Mouse (Mus musculus): ENCODE data around the gene Ror1. TPM values are rescaled to one million over a fixed set of nuclear protein-coding genes. Genes with fewer than 3 reads are reported as not detected.

Gene Ror1
- polyA plus RNA-seq, 1 experiment from 2014 or later: 1.6 TPM

- no peaks in the 10 kb centered on the region for H3K27me3 ChIP-seq
- ATAC-seq (ENCODE audit: low FRiP score, low read depth): no peak
- H3K9me3 ChIP-seq: no peaks in the 10 kb centered on the region
- no peaks in the 10 kb centered on the region for H3K36me3 ChIP-seq
- no peaks in the 10 kb centered on the region for H3K4me1 ChIP-seq (replicated peaks)
- WGBS: 89% methylated on average over 6 of the region's 6 CpGs
- no peak overlapping the region for H3K4me3 ChIP-seq
- H3K27ac ChIP-seq (replicated peaks): no peak overlapping the region
- H3K4me2 ChIP-seq: no peak overlapping the region
- no peak overlapping the region for H3K9ac ChIP-seq
Measured at GRCm38 (mm10) chr4:100391021-100391420, 295.4 kb downstream of the Ror1 start.

GRCm38 (mm10) chr4:100393374-100394061 lies 297.9 kb downstream of the Ror1 start:
- H3K36me3 ChIP-seq: no peaks in the 10 kb centered on the region
- no peak overlapping the region for H3K27ac ChIP-seq (replicated peaks)
- no peak overlapping the region for H3K9ac ChIP-seq
- no peak overlapping the region for H3K4me2 ChIP-seq
- no peak overlapping the region for H3K4me3 ChIP-seq
- no peaks in the 10 kb centered on the region for H3K27me3 ChIP-seq
- WGBS: 82% methylated on average over 12 of the region's 12 CpGs
- ATAC-seq (ENCODE audit: low FRiP score, low read depth): no peak
- no peaks in the 10 kb centered on the region for H3K4me1 ChIP-seq (replicated peaks)
- no peaks in the 10 kb centered on the region for H3K9me3 ChIP-seq

- no peaks in the 10 kb centered on the region for H3K27me3 ChIP-seq
- H3K9ac ChIP-seq: no peak overlapping the region
- H3K4me2 ChIP-seq: no peak overlapping the region
- no peaks in the 10 kb centered on the region for H3K9me3 ChIP-seq
- H3K36me3 ChIP-seq: no peaks in the 10 kb centered on the region
- 93% methylated on average over 4 of the region's 4 CpGs for WGBS
- no peak overlapping the region for H3K27ac ChIP-seq (replicated peaks)
- no peaks in the 10 kb centered on the region for H3K4me1 ChIP-seq (replicated peaks)
- H3K4me3 ChIP-seq: no peak overlapping the region
- ATAC-seq (ENCODE audit: low FRiP score, low read depth): no peak
Measured at GRCm38 (mm10) chr4:100395407-100395806, 299.8 kb downstream of the Ror1 start.

- H3K27me3 ChIP-seq: no peaks in the 10 kb centered on the region
- H3K9me3 ChIP-seq: no peaks in the 10 kb centered on the region
- 84% methylated on average over 3 of the region's 3 CpGs for WGBS
- no peak overlapping the region for H3K27ac ChIP-seq (replicated peaks)
- H3K36me3 ChIP-seq: no peaks in the 10 kb centered on the region
- no peak overlapping the region for H3K4me2 ChIP-seq
- H3K4me3 ChIP-seq: no peak overlapping the region
- no peaks in the 10 kb centered on the region for H3K4me1 ChIP-seq (replicated peaks)
- ATAC-seq (ENCODE audit: low FRiP score, low read depth): no peak
- H3K9ac ChIP-seq: no peak overlapping the region
Measured at GRCm38 (mm10) chr4:100398079-100398478, 302.5 kb downstream of the Ror1 start.

GRCm38 (mm10) chr4:100401078-100401477 lies 305.5 kb downstream of the Ror1 start:
- Histone ChIP-seq H3K9me3 (no peaks in the 10 kb centered on the region), H3K27ac (replicated peaks) (no peak overlapping the region), H3K4me1 (replicated peaks) (no peaks in the 10 kb centered on the region), H3K4me2 (no peak overlapping the region), H3K9ac (no peak overlapping the region), H3K27me3 (no peaks in the 10 kb centered on the region), H3K4me3 (no peak overlapping the region), H3K36me3 (no peaks in the 10 kb centered on the region)
- 76% methylated on average over 3 of the region's 3 CpGs for WGBS
- ATAC-seq (ENCODE audit: low FRiP score, low read depth): no peak

GRCm38 (mm10) chr4:100401581-100402470 lies 306.2 kb downstream of the Ror1 start:
- WGBS: 88% methylated on average over 14 of the region's 14 CpGs
- Histone ChIP-seq H3K36me3 (no peaks in the 10 kb centered on the region), H3K4me2 (no peak overlapping the region), H3K9ac (no peak overlapping the region), H3K27me3 (no peaks in the 10 kb centered on the region), H3K27ac (replicated peaks) (no peak overlapping the region), H3K9me3 (no peaks in the 10 kb centered on the region), H3K4me3 (no peak overlapping the region), H3K4me1 (replicated peaks) (no peaks in the 10 kb centered on the region)
- no peak for ATAC-seq (ENCODE audit: low FRiP score, low read depth)

GRCm38 (mm10) chr4:100407261-100407874 lies 311.8 kb downstream of the Ror1 start:
- 32% methylated on average over 9 of the region's 9 CpGs for WGBS
- 0 out of 2 replicates have a peak, but pooled peaks have one; percentile 27 for ATAC-seq (ENCODE audit: low FRiP score, low read depth)
- H3K27me3 ChIP-seq: no peaks in the 10 kb centered on the region
- no peak overlapping the region for H3K4me3 ChIP-seq
- no peak overlapping the region for H3K9ac ChIP-seq
- no peak overlapping the region for H3K4me2 ChIP-seq
- H3K9me3 ChIP-seq: no peaks in the 10 kb centered on the region
- H3K27ac ChIP-seq (replicated peaks): no peak overlapping the region
- no peaks in the 10 kb centered on the region for H3K36me3 ChIP-seq
- H3K4me1 ChIP-seq (replicated peaks): peaks cover 8% of the 10 kb centered on the region; the same call in 1 of the 2 replicates

- Histone ChIP-seq H3K9me3 (no peaks in the 10 kb centered on the region), H3K27ac (replicated peaks) (no peak overlapping the region), H3K4me1 (replicated peaks) (peaks cover 10% of the 10 kb centered on the region; the same call in 1 of the 2 replicates), H3K36me3 (no peaks in the 10 kb centered on the region), H3K4me2 (no peak overlapping the region), H3K4me3 (no peak overlapping the region), H3K9ac (no peak overlapping the region), H3K27me3 (no peaks in the 10 kb centered on the region)
- no peak for ATAC-seq (ENCODE audit: low FRiP score, low read depth)
- WGBS: 77% methylated on average over 8 of the region's 8 CpGs
Measured at GRCm38 (mm10) chr4:100409521-100409920, 313.9 kb downstream of the Ror1 start.

- peak; percentile 65; the same call in 1 of the 2 replicates for ATAC-seq (ENCODE audit: low FRiP score, low read depth)
- no peaks in the 10 kb centered on the region for H3K27me3 ChIP-seq
- no peak overlapping the region for H3K9ac ChIP-seq
- peaks cover 10% of the 10 kb centered on the region; the same call in 1 of the 2 replicates for H3K4me1 ChIP-seq (replicated peaks)
- no peak overlapping the region for H3K4me3 ChIP-seq
- no peak overlapping the region for H3K4me2 ChIP-seq
- H3K9me3 ChIP-seq: no peaks in the 10 kb centered on the region
- 30% methylated on average over 13 of the region's 13 CpGs for WGBS
- H3K36me3 ChIP-seq: no peaks in the 10 kb centered on the region
- H3K27ac ChIP-seq (replicated peaks): 0 out of 2 replicates have a peak overlapping the region, but pooled peaks have one; percentile 25
Measured at GRCm38 (mm10) chr4:100411841-100412539, 316.4 kb downstream of the Ror1 start.

- Histone ChIP-seq H3K36me3 (no peaks in the 10 kb centered on the region), H3K27ac (replicated peaks) (no peak overlapping the region), H3K27me3 (no peaks in the 10 kb centered on the region), H3K4me1 (replicated peaks) (peaks cover 6% of the 10 kb centered on the region; the same call in 1 of the 2 replicates), H3K4me3 (no peak overlapping the region), H3K9ac (no peak overlapping the region), H3K9me3 (no peaks in the 10 kb centered on the region), H3K4me2 (no peak overlapping the region)
- WGBS: 11% methylated on average over 3 of the region's 3 CpGs
- no peak for ATAC-seq (ENCODE audit: low FRiP score, low read depth)
Measured at GRCm38 (mm10) chr4:100422756-100423155, 327.2 kb downstream of the Ror1 start.

GRCm38 (mm10) chr4:100426101-100426500 lies 330.5 kb downstream of the Ror1 start:
- peaks cover 6% of the 10 kb centered on the region; the same call in 1 of the 2 replicates for H3K4me1 ChIP-seq (replicated peaks)
- H3K36me3 ChIP-seq: no peaks in the 10 kb centered on the region
- H3K4me3 ChIP-seq: no peak overlapping the region
- no peaks in the 10 kb centered on the region for H3K9me3 ChIP-seq
- no peak overlapping the region for H3K9ac ChIP-seq
- 96% methylated on average over 1 of the region's 1 CpGs for WGBS
- no peak overlapping the region for H3K4me2 ChIP-seq
- ATAC-seq (ENCODE audit: low FRiP score, low read depth): no peak
- H3K27me3 ChIP-seq: no peaks in the 10 kb centered on the region
- H3K27ac ChIP-seq (replicated peaks): no peak overlapping the region

All from hindbrain, embryonic 15.5 days (tissue).